Comparison of ENCODE assay signal across 11 mouse cellular contexts in genomic region chr2:143903376-143904045, GRCm38 (mm10). TPM values are rescaled to one million over a fixed set of nuclear protein-coding genes. Genes with fewer than 3 reads are reported as not detected.
DNase-seq lines count a peak whose midpoint lies in the region; ATAC-seq and TF ChIP-seq lines count a peak whose summit lies in the region.
"Had no signal": no experiment of that assay in that cellular context is flagged by ENCODE, and none has a peak within 500 bp of the region (broad histone marks: within the 10 kb centered on the region; RNA-seq: fewer than 3 reads in every experiment).

No protein-coding gene starts in this region.

- peak overlapping the region; percentile 39; the same call in 1 of the 2 replicates for H3K27ac ChIP-seq in heart, postnatal 0 days (ENCODE audit: low read depth)
- peak overlapping the region; percentile 86 for H3K27ac ChIP-seq in intestine, postnatal 0 days (ENCODE audit: low read depth, low read length)

- no peak for DNase-seq in heart, postnatal 0 days (ENCODE audit: low spot score)
- no peak for DNase-seq in heart, adult 8-10 months (ENCODE audit: low spot score)
- DNase-seq in 3T3-L1 (ENCODE audit: low read depth, low spot score) (peak; percentile 75), NIH3T3 (ENCODE audit: low read depth) (peak; percentile 69)
- DNase-seq in natural killer cell, adult 2 months (ENCODE audit: low spot score in 2 of 2) = no peak
- no peak for DNase-seq in layer of hippocampus, postnatal 25 days (ENCODE audit: extremely low spot score in 1 of 2, low spot score in 1 of 2)
- DNase-seq: cerebellum, postnatal 36 days; gastrocnemius, postnatal 10 days had no signal

- H3K4me2 ChIP-seq in heart, postnatal 0 days (ENCODE audit: low read depth, low read length) = no peak overlapping the region
- peak overlapping the region; percentile 24; the same call in 1 of the 2 replicates for H3K4me2 ChIP-seq in intestine, postnatal 0 days (replicated peaks; ENCODE audit: low read depth)

- H3K9ac ChIP-seq in heart, postnatal 0 days (replicated peaks; ENCODE audit: low read depth, low read length) = no peak overlapping the region
- 0 out of 2 replicates have a peak overlapping the region, but pooled peaks have one; percentile 2 for H3K9ac ChIP-seq in intestine, postnatal 0 days (ENCODE audit: low read depth, low read length)

- no peaks in the 10 kb centered on the region for H3K36me3 ChIP-seq in heart, postnatal 0 days (replicated peaks; ENCODE audit: control insufficient read depth, insufficient read depth, low read length)
- no peaks in the 10 kb centered on the region for H3K36me3 ChIP-seq in intestine, postnatal 0 days (ENCODE audit: control insufficient read depth, insufficient read depth)

- H3K9me3 ChIP-seq in heart, postnatal 0 days (replicated peaks; ENCODE audit: control insufficient read depth, low read length) = no peaks in the 10 kb centered on the region
- H3K9me3 ChIP-seq in intestine, postnatal 0 days (ENCODE audit: control insufficient read depth) = no peaks in the 10 kb centered on the region
- H3K9me3 ChIP-seq: megakaryocyte, embryonic 14.5 days had no signal

- H3K4me3 ChIP-seq in heart, postnatal 0 days (ENCODE audit: low read depth, low read length) = no peak overlapping the region
- no peak overlapping the region for H3K4me3 ChIP-seq in intestine, postnatal 0 days (ENCODE audit: low read depth, low read length)
- H3K4me3 ChIP-seq: megakaryocyte, embryonic 14.5 days had no signal

- 53% methylated on average over 9 of the region's 9 CpGs for WGBS in heart, postnatal 0 days
- 19% methylated on average over 9 of the region's 9 CpGs for WGBS in intestine, postnatal 0 days

- TF ChIP-seq EP300 in heart, postnatal 0 days (IDR thresholded peaks at IDR 0.05; ENCODE audit: low read depth) = no peak

- peaks cover 4% of the 10 kb centered on the region; the same call in 1 of the 2 replicates for H3K4me1 ChIP-seq in heart, postnatal 0 days (ENCODE audit: control insufficient read depth, insufficient read depth)
- peaks cover 23% of the 10 kb centered on the region for H3K4me1 ChIP-seq in intestine, postnatal 0 days (replicated peaks; ENCODE audit: control insufficient read depth, insufficient read depth, low read length)

- no peak for TF ChIP-seq CTCF in heart, postnatal 0 days (IDR thresholded peaks at IDR 0.05; ENCODE audit: low read depth)
- TF ChIP-seq CTCF in intestine, postnatal 0 days (IDR thresholded peaks at IDR 0.05; ENCODE audit: low read depth) = no peak

- no peaks in the 10 kb centered on the region for H3K27me3 ChIP-seq in heart, postnatal 0 days (ENCODE audit: control insufficient read depth, insufficient read depth, low read length)
- no peaks in the 10 kb centered on the region for H3K27me3 ChIP-seq in intestine, postnatal 0 days (replicated peaks; ENCODE audit: control insufficient read depth, insufficient read depth, low read length)
- H3K27me3 ChIP-seq: megakaryocyte, embryonic 14.5 days had no signal

- ATAC-seq in heart, postnatal 0 days (ENCODE audit: insufficient read depth, low read depth) = no peak
- ATAC-seq in intestine, postnatal 0 days = peak; percentile 91
- ATAC-seq in megakaryocyte-erythroid progenitor cell, adult 5-6 weeks (replicated peaks; ENCODE audit: low FRiP score, low TSS enrichment, poor library complexity, severe bottlenecking) = no peak

RNA-seq across cellular contexts. Expression of gene Dstn, which starts 11.6 kb away (rescaled TPM):
- total RNA-seq in heart, postnatal 0 days (2014; rRNA removed; ENCODE audit: low replicate concordance) = 627 and 637 TPM in 2 replicates
- 912 and 913 TPM in 2 replicates for polyA plus RNA-seq in heart, postnatal 0 days (2015; fragmentation: Nextera tagmentation; extraction: Ambion mirVana)
- 100 to 1,000 TPM; 129 to 151 (median 143) TPM for total RNA-seq in heart, adult 8-10 months (2022)
- polyA plus RNA-seq in intestine, postnatal 0 days (2015; fragmentation: Nextera tagmentation; extraction: Ambion mirVana) = 801 and 835 TPM in 2 replicates
- 57.0 and 76.7 TPM in 2 replicates for total RNA-seq in megakaryocyte-erythroid progenitor cell, adult 5-6 weeks (2014; fragmentation: Nextera tagmentation)
- 102 and 166 TPM in 2 replicates for total RNA-seq in megakaryocyte-erythroid progenitor cell, adult 5-6 weeks (2017)
- 100 to 1,000 TPM; 207 to 232 TPM for total RNA-seq in layer of hippocampus, postnatal 25 days (2021)

RNA-seq across cellular contexts. Expression of gene Bfsp1, which starts 40.5 kb away (rescaled TPM):
- 0.23 and 0.70 TPM in 2 replicates for total RNA-seq in heart, postnatal 0 days (2014; rRNA removed; ENCODE audit: low replicate concordance)
- 1.1 and 1.3 TPM in 2 replicates for polyA plus RNA-seq in heart, postnatal 0 days (2015; fragmentation: Nextera tagmentation; extraction: Ambion mirVana)
- under 1 TPM in 3 of 4 experiments, not detected in 1; 0.16 to 0.47 (median 0.17) TPM for total RNA-seq in heart, adult 8-10 months (2022)
- polyA plus RNA-seq in intestine, postnatal 0 days (2015; fragmentation: Nextera tagmentation; extraction: Ambion mirVana) = 4.5 and 5.3 TPM in 2 replicates
- not detected in 2 replicates for total RNA-seq in megakaryocyte-erythroid progenitor cell, adult 5-6 weeks (2014; fragmentation: Nextera tagmentation)
- not detected in 2 replicates for total RNA-seq in megakaryocyte-erythroid progenitor cell, adult 5-6 weeks (2017)
- total RNA-seq in layer of hippocampus, postnatal 25 days (2021) = under 1 TPM; 0.77 to 0.86 TPM

Comparison
In these comparisons a context has a peak if more than half of its experiments do, and no peak if none do; other contexts are left out.
1. DNase-seq: peak in 3T3-L1 (single experiment) and NIH3T3 (single experiment); none in heart, postnatal 0 days (single experiment), heart, adult 8-10 months (single experiment), natural killer cell, adult 2 months (0 of 2) and layer of hippocampus, postnatal 25 days (0 of 2).